Mouse (Mus musculus): ENCODE results near the gene Doc2b. TPM values are rescaled to one million over a fixed set of nuclear protein-coding genes. Genes with fewer than 3 reads are reported as not detected.
"Not testable (repeated sequence)": the region's sequence is repeated elsewhere in the genome, so short reads cannot be mapped to it uniquely, and the experiment has no call there.

The Doc2b gene
- polyA plus RNA-seq, 1 experiment = 0.59 TPM

DNA sequence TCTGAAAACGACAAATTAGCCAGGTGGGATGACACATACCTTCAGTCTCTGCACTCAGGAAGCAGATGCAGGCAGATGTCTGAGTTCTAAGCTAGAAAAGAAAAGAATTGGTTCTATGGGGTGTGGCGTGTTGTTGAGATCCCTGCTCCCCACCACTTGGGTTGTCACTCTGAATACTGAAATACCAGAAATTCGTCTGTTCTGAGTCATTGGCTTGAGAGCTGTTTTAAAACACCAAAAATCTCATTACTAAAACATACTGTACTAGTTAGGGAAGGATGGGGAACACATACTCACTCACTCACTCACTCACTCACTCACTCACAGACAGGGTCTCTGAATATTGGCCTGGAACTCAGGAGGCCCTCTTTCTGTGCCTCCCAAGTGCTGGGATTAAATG is 58.9 kb downstream of the Doc2b start:
- DNase-seq (ENCODE audit: low spot score) = no peak

GRCm38 (mm10) chr11:75735462-75736252 is 60.2 kb downstream of the Doc2b start:
- no peak for DNase-seq (ENCODE audit: low spot score)

DNA sequence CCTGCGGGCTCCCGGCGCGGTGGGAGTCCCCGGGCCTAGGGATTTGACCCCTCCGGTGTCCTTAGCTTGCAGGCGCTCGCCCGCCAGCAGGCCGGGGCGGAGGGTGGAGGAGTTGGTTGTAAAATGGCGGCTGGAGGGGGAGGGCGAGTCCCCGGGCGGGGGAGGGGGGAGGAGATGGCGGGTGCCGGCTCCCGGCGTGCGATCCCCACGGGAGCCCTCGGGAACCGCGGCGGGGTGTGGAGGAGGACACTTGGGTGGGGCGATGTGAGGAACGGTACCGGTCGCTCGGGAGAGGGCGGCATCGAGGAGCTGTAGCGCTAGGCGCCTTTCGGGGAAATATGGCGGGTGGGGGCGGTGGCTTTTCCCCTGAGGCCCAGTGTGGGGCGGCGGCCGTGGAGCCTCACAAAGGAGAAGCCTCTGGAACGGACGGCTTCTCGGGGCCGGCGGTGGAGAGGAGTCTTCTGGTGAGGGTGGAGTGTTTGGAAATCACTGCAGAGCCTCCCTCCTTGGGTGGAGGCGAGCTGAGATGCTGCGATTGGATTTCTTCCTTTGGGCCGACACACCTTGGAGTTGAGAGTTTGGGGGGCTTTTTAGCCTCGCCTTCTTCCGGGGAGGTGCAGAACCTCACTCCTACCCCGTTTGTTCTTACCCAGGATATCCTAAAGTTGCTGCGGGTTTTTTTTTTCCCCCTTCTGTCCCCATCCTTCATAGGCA is 62.5 kb downstream of the Doc2b start:
- peak; percentile 90 for DNase-seq (ENCODE audit: low spot score)

DNA sequence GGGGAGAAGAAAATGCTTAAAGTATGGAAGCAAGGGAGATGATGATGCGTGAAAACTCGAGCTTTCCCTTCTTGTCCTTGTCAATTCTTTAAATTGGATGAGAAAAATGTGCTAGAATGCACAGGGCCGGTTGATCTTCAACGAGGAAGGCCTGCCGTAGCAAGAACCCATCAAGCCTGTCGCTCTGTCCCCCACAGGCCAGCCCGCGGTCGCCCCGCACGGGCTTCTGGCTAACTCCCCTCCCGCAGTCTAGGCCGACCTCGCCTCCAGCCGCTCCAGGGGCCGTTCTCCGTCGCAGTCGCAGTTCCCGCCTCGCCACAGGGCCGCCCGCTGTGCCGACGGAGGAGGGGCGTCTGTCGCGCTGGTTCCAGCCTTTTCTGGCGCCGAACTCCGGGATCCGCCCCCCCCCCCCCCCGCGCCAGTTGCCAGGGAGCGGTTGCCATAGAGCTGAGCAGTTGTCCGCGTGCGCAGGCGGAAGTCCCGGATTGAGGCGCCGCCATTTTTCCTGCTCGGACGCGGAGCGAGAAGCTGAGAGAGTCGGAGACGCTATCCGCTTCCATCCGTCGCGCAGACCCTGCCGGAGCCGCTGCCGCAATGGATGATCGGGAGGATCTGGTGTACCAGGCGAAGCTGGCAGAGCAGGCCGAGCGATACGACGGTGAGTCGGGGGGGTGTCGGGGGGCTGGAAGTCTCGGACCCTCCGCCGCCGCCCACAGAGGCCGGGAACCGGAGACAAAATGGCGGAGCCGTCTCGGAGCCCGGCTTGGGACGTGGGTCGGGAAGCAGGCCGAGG is 63.2 kb downstream of the Doc2b start, which contains the start of gene Ywhae:
TSS of gene Ywhae (plus strand) at position 436 of the 793 bp plus-strand sequence.
- no peak for DNase-seq (ENCODE audit: low spot score)

GRCm38 (mm10) chr11:75727659-75728058 is 68.2 kb downstream of the Doc2b start:
- DNase-seq (ENCODE audit: low spot score) = not testable (repeated sequence)

DNA sequence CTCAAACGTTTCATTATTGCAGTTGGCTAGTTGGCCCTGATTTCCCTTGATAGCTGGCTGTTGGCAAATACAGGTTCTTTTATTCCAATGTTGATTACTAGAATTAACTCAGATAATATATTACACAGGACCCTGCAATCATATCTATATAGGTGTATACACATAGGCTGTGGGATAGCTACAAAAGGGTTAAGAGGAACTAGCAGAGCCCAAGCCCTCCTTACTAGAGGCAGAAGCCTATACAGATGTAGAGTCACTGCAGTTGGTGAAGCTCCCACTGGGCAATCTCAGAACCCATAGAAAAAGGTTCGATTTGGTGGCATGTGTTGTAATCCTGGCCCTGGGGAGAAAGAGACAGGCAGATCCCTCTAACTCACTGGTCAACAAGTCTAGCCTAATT is 68.7 kb downstream of the Doc2b start:
- no peak for DNase-seq (ENCODE audit: low spot score)

DNA sequence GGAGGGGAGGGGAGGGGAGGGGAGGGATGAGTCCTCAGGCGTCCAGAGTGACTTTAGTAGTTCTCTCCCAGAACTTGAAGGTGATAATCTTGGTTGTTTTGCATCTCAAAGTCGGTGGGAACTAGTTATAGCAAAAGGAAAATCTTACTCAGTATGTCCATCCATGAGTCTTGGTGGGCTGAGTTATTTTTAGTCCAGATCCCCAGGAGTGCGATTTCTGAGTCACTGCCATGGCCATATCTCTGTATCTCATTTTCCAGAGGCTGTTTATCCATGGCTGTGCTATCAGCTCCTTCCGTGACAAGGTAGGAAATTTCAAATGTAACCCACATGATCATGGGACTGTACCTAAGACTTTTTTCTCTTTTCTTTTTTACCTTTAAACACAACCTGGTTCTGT is 73.5 kb downstream of the Doc2b start:
- no peak for DNase-seq (ENCODE audit: low spot score)

Other genes with a start within 250 kb of the Doc2b start
- 148 and 178 TPM in 2 replicates for gene Pitpna, start 208.0 kb downstream of the Doc2b start, polyA plus RNA-seq (2012; rRNA removed)
- 61.9 and 68.7 TPM in 2 replicates for gene Inpp5k, start 165.1 kb downstream of the Doc2b start, polyA plus RNA-seq (2012; rRNA removed)
- gene Myo1c, start 145.5 kb downstream of the Doc2b start, polyA plus RNA-seq (2012; rRNA removed) = 126 and 135 TPM in 2 replicates
- 84.0 and 86.6 TPM in 2 replicates for gene Crk, start 116.8 kb downstream of the Doc2b start, polyA plus RNA-seq (2012; rRNA removed)
- gene Ywhae, start 63.2 kb downstream of the Doc2b start, polyA plus RNA-seq (2012; rRNA removed) = 334 and 359 TPM in 2 replicates
- gene Rph3al, start 142.4 kb upstream of the Doc2b start, polyA plus RNA-seq (2012; rRNA removed) = 2.8 TPM in 2 replicates
- gene 1700016K19Rik, start 203.9 kb upstream of the Doc2b start, polyA plus RNA-seq (2012; rRNA removed) = 0.59 and 0.81 TPM in 2 replicates
- 23.1 and 25.6 TPM in 2 replicates for gene Rflnb, start 231.7 kb upstream of the Doc2b start, polyA plus RNA-seq (2012; rRNA removed)